Mouse (Mus musculus) MEL (cell line): ENCODE results near the gene Ubn1. TPM values are rescaled to one million over a fixed set of nuclear protein-coding genes. Genes with fewer than 3 reads are reported as not detected.

ENCODE experiments used
- DNase-seq: peaks from one replicate; pipeline ENCODE4 v3.0.0; 2011; ENCODE audit warnings: low read depth, low spot score
- H3K27ac ChIP-seq: 2 replicates; pipeline ENCODE4 v1.5.1; 2012; ENCODE audit warnings: low read depth, mild to moderate bottlenecking, control low read depth, low read length, moderate library complexity; ENCODE audit not compliant: control insufficient read depth
- H3K27me3 ChIP-seq, 2 experiments: fragments of 150-350 bp in 1 of 2; sonication (generic) in 1 of 2; 2 replicates each; pipeline ENCODE4 v1.6.1; 2012; ENCODE audit warnings: low read length in 2 of 2, mild to moderate bottlenecking in 2 of 2, improper control_type of control experiment in 1 of 2, moderate library complexity in 1 of 2; ENCODE audit not compliant: insufficient read depth in 2 of 2, control insufficient read depth in 1 of 2
- H3K36me3 ChIP-seq, 2 experiments: 2 replicates each; pipeline ENCODE4 v1.6.1; 2012 to 2014; ENCODE audit warnings: low read length in 2 of 2, improper control_type of control experiment in 1 of 2, inconsistent platforms in 1 of 2, mild to moderate bottlenecking in 1 of 2; ENCODE audit not compliant: insufficient read depth in 2 of 2, control insufficient read depth in 1 of 2
- H3K4me1 ChIP-seq, 2 experiments: fragments of 150-350 bp in 1 of 2; sonication (generic) in 1 of 2; 2 replicates each; pipeline ENCODE4 v1.6.1; 2012; ENCODE audit warnings: low read length in 2 of 2, improper control_type of control experiment in 1 of 2, mild to moderate bottlenecking in 1 of 2; ENCODE audit not compliant: insufficient read depth in 2 of 2, control insufficient read depth in 1 of 2
- H3K4me3 ChIP-seq, 2 experiments: fragments of 150-350 bp in 1 of 2; sonication (generic) in 1 of 2; 2 replicates each; pipeline ENCODE4 v1.5.1; 2012; ENCODE audit warnings: low read depth in 2 of 2, low read length in 2 of 2, mild to moderate bottlenecking in 2 of 2, moderate library complexity in 2 of 2, control low read depth in 1 of 2, improper control_type of control experiment in 1 of 2; ENCODE audit not compliant: control insufficient read depth in 1 of 2, insufficient read depth in 1 of 2
- H3K79me2 ChIP-seq: 2 replicates; pipeline ENCODE4 v1.6.1; 2012; ENCODE audit warnings: mild to moderate bottlenecking, low read length, moderate library complexity; ENCODE audit not compliant: control insufficient read depth, poor library complexity, insufficient read depth
- H3K9ac ChIP-seq: 2 replicates; pipeline ENCODE4 v1.6.1; 2012; ENCODE audit warnings: low read depth, mild to moderate bottlenecking, control low read depth, low read length, moderate library complexity; ENCODE audit not compliant: control insufficient read depth, poor library complexity, severe bottlenecking
- H3K9me3 ChIP-seq: fragments of 150-350 bp; sonication (generic); replicated peaks from 2 replicates; pipeline ENCODE4 v1.6.1; 2012; ENCODE audit warnings: mild to moderate bottlenecking, low read length, improper control_type of control experiment, moderate library complexity; ENCODE audit not compliant: insufficient read depth
- CHD1 ChIP-seq: IDR thresholded peaks from 2 replicates; pipeline ENCODE4 v1.6.1; 2012; ENCODE audit warnings: low read depth, mild to moderate bottlenecking, inconsistent platforms, low read length, improper control_type of control experiment
- CHD2 ChIP-seq: IDR thresholded peaks from 2 replicates; pipeline ENCODE4 v1.6.1; 2011; ENCODE audit warnings: low read length, improper control_type of control experiment
- E2F4 ChIP-seq: IDR thresholded peaks from 2 replicates; pipeline ENCODE4 v1.6.1; 2011; ENCODE audit warnings: low read depth, low read length, improper control_type of control experiment, borderline replicate concordance
- ELF1 ChIP-seq: IDR thresholded peaks from 2 replicates; pipeline ENCODE4 v1.6.1; 2014; ENCODE audit warnings: low read depth, mild to moderate bottlenecking, inconsistent platforms, low read length, improper control_type of control experiment, moderate library complexity
- GABPA ChIP-seq: IDR thresholded peaks from 2 replicates; pipeline ENCODE4 v1.6.1; 2012; ENCODE audit warnings: low read depth, mild to moderate bottlenecking, inconsistent platforms, low read length, improper control_type of control experiment, moderate library complexity
- GATA1 ChIP-seq: IDR thresholded peaks from 2 replicates; pipeline ENCODE4 v1.6.1; 2011; ENCODE audit warnings: low read depth, low read length, improper control_type of control experiment
- HCFC1 ChIP-seq: IDR thresholded peaks from 2 replicates; pipeline ENCODE4 v1.6.1; 2012; ENCODE audit warnings: low read depth, mild to moderate bottlenecking, inconsistent platforms, low read length, improper control_type of control experiment, moderate library complexity
- JUND ChIP-seq: IDR thresholded peaks from 2 replicates; pipeline ENCODE4 v1.6.1; 2011; ENCODE audit warnings: low read depth, mild to moderate bottlenecking, improper control_type of control experiment, low read length
- MAX ChIP-seq: IDR thresholded peaks from 2 replicates; pipeline ENCODE4 v1.6.1; 2011; ENCODE audit warnings: low read length, improper control_type of control experiment
- MEF2A ChIP-seq: IDR thresholded peaks from 2 replicates; pipeline ENCODE4 v1.6.1; 2014; ENCODE audit warnings: low read depth, mild to moderate bottlenecking, inconsistent platforms, low read length, improper control_type of control experiment; ENCODE audit not compliant: poor library complexity, insufficient replicate concordance, severe bottlenecking; ENCODE audit errors: extremely low read depth
- MXI1 ChIP-seq: IDR thresholded peaks from 2 replicates; pipeline ENCODE4 v1.6.1; 2011; ENCODE audit warnings: mild to moderate bottlenecking, low read depth, low read length, improper control_type of control experiment
- MYB ChIP-seq: IDR thresholded peaks from 2 replicates; pipeline ENCODE4 v1.6.1; 2011; ENCODE audit warnings: mild to moderate bottlenecking, low read depth, low read length, improper control_type of control experiment
- NELFE ChIP-seq: IDR thresholded peaks from 2 replicates; pipeline ENCODE4 v1.6.1; 2011; ENCODE audit warnings: low read depth, low read length, improper control_type of control experiment
- POLR2A ChIP-seq, 2 experiments: IDR thresholded peaks; 2 replicates each; pipeline ENCODE4 v1.6.1; 2011 to 2012; ENCODE audit warnings: low read length in 2 of 2, mild to moderate bottlenecking in 2 of 2, control low read depth in 1 of 2, improper control_type of control experiment in 1 of 2, low read depth in 1 of 2, moderate library complexity in 1 of 2; ENCODE audit not compliant: control insufficient read depth in 1 of 2, insufficient read depth in 1 of 2, poor library complexity in 1 of 2
- POLR2AphosphoS2 ChIP-seq: IDR thresholded peaks from 2 replicates; pipeline ENCODE4 v1.6.1; 2011; ENCODE audit warnings: low read length, improper control_type of control experiment
- POLR2AphosphoS5 ChIP-seq: IDR thresholded peaks from 2 replicates; pipeline ENCODE4 v1.6.1; 2012; ENCODE audit warnings: low read depth, borderline replicate concordance, mild to moderate bottlenecking, inconsistent platforms, low read length, moderate library complexity, mixed read lengths
- RCOR1 ChIP-seq: IDR thresholded peaks from 2 replicates; pipeline ENCODE4 v1.6.1; 2012; ENCODE audit warnings: low read depth, mild to moderate bottlenecking, inconsistent platforms, low read length, improper control_type of control experiment
- SIN3A ChIP-seq: IDR thresholded peaks from 2 replicates; pipeline ENCODE4 v1.6.1; 2012; ENCODE audit warnings: low read length, improper control_type of control experiment, inconsistent platforms
- SMC3 ChIP-seq: IDR thresholded peaks from 2 replicates; pipeline ENCODE4 v1.6.1; 2011; ENCODE audit warnings: low read depth, low read length, improper control_type of control experiment
- TCF12 ChIP-seq: IDR thresholded peaks from 2 replicates; pipeline ENCODE4 v1.6.1; 2014; ENCODE audit warnings: low read depth, mild to moderate bottlenecking, inconsistent platforms, low read length, improper control_type of control experiment, moderate library complexity
- USF1 ChIP-seq: IDR thresholded peaks from 2 replicates; pipeline ENCODE4 v1.6.1; 2014; ENCODE audit warnings: low read depth, mild to moderate bottlenecking, inconsistent platforms, low read length, improper control_type of control experiment, moderate library complexity
- USF2 ChIP-seq, 2 experiments: IDR thresholded peaks; 2 replicates each; pipeline ENCODE4 v1.6.1; 2011 to 2012; ENCODE audit warnings: improper control_type of control experiment in 2 of 2, low read length in 2 of 2, borderline replicate concordance in 1 of 2, inconsistent platforms in 1 of 2, low read depth in 1 of 2, mild to moderate bottlenecking in 1 of 2; ENCODE audit not compliant: insufficient read depth in 1 of 2
- ZC3H11A ChIP-seq: IDR thresholded peaks from 2 replicates; pipeline ENCODE4 v1.6.1; 2012; ENCODE audit warnings: low read depth, mild to moderate bottlenecking, inconsistent platforms, low read length, improper control_type of control experiment
- ZKSCAN1 ChIP-seq: IDR thresholded peaks from 2 replicates; pipeline ENCODE4 v1.6.1; 2012; ENCODE audit warnings: low read depth, mild to moderate bottlenecking, inconsistent platforms, low read length, improper control_type of control experiment, moderate library complexity
- ZNF384 ChIP-seq: IDR thresholded peaks from 2 replicates; pipeline ENCODE4 v1.6.1; 2012; ENCODE audit warnings: low read depth, mild to moderate bottlenecking, inconsistent platforms, low read length, improper control_type of control experiment
- polyA plus RNA-seq, 2 experiments: library from polyadenylated mRNA; stranded (reverse) in 1 of 2; unstranded in 1 of 2; fragments of >175 nt in 1 of 2; fragments of >200 nt in 1 of 2; gene quantifications; 2 replicates each; pipeline versions ENCODE4 v1.2.1 to v1.2.4; 2012; ENCODE audit warnings: low replicate concordance in 2 of 2, low read depth in 1 of 2; ENCODE audit not compliant: insufficient read length in 2 of 2, insufficient read depth in 1 of 2, missing spikeins in 1 of 2
- total RNA-seq: library from RNA; depleted of rRNA; stranded (reverse); fragments of 300-350 nt; gene quantifications from 2 replicates; pipeline ENCODE4 v1.2.3, GENCODE M21; 2012

The Ubn1 gene
- total and polyA plus RNA-seq, 3 experiments = 18.1 to 34.5 (median 24.9) TPM

DNA sequence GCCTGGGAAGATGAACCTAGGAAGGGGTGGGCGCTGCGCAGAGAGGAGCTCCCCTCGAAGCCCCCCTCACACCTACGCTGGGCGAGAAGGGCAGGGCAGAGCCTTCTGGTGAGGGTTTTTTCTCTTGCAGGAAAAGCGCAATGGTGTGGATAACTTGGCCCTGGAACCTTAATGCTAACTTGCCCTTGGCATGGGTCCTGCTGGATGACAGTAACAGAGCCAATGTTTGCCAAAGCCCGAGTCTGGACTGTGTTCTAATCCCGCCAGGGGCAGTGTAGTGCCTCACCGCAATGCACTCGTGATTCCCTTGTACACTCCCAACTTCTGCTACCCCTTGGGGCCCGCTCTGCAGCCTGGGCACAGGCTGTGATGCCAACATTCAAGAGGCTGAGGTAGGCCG is 41.8 kb upstream of the Ubn1 start:
- Histone ChIP-seq H3K79me2 (no peaks in the 10 kb centered on the region), H3K27ac (no peak overlapping the region), H3K4me3 (no peak overlapping the region), H3K9me3 (no peaks in the 10 kb centered on the region), H3K27me3 (no peaks in the 10 kb centered on the region)
- no peak for DNase-seq
- TF ChIP-seq MYB = no peak
- no peak for TF ChIP-seq E2F4
- TF ChIP-seq USF1 = no peak
- TF ChIP-seq MXI1 = no peak
- TF ChIP-seq RCOR1 = no peak
- TF ChIP-seq GABPA = no peak
- no peak for TF ChIP-seq USF2 (IDR thresholded peaks at IDR 0.05; ENCODE audit: borderline replicate concordance in 1 of 2, insufficient read depth in 1 of 2, low read depth in 1 of 2, low read length in 2 of 2)
- TF ChIP-seq SMC3 = no peak
- TF ChIP-seq JUND = no peak
- TF ChIP-seq, all 39 proteins: peak for 0
- peaks cover 0 to 15% of the 10 kb centered on the region in 2 experiments; a peak in 2 of 4 replicates for H3K4me1 ChIP-seq
- H3K36me3 ChIP-seq = peaks cover 0 to 6% of the 10 kb centered on the region in 2 experiments; a peak in 2 of 4 replicates
- no peak overlapping the region for H3K9ac ChIP-seq

DNA sequence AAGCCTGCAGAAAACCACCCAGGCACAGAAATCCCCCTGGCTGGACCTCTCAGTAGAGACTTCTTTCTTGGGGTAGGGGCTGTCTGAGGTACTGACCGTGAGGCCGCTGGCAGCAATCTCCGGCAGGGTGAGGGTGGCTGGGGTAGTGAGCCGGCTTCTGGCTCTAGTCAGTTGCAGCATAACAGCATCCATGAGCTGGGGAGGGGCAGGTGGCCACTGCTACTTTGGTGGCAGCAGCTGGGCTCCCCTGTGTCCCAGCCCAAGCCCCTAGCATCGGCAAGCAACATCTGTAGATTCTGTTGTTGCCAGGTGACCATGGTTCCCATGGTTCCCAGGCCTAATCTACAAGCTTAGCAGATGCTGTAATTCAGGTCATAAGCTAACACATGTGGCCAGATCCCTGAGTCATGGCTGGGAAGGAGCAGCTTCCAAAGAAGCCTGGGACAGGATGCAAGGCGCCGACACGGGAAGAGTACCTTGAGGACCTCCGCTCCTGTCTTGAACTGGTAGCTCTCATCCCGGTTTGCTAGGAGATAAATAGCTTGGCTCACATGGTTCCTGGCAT is 39.4 kb upstream of the Ubn1 start:
- Histone ChIP-seq H3K27me3 (no peaks in the 10 kb centered on the region), H3K4me1 (peaks cover 0 to 15% of the 10 kb centered on the region in 2 experiments; a peak in 2 of 4 replicates), H3K9me3 (no peaks in the 10 kb centered on the region), H3K36me3 (peaks cover 0 to 6% of the 10 kb centered on the region in 2 experiments; a peak in 2 of 4 replicates), H3K4me3 (no peak overlapping the region)
- TF ChIP-seq TCF12 = no peak
- no peak for TF ChIP-seq MEF2A
- no peak for TF ChIP-seq ELF1
- no peak for TF ChIP-seq RCOR1
- TF ChIP-seq GATA1 = no peak
- no peak for TF ChIP-seq SIN3A
- TF ChIP-seq, all 39 proteins: peak for 0
- no peak for DNase-seq
- no peak overlapping the region for H3K9ac ChIP-seq
- no peaks in the 10 kb centered on the region for H3K79me2 ChIP-seq
- no peak overlapping the region for H3K27ac ChIP-seq

DNA sequence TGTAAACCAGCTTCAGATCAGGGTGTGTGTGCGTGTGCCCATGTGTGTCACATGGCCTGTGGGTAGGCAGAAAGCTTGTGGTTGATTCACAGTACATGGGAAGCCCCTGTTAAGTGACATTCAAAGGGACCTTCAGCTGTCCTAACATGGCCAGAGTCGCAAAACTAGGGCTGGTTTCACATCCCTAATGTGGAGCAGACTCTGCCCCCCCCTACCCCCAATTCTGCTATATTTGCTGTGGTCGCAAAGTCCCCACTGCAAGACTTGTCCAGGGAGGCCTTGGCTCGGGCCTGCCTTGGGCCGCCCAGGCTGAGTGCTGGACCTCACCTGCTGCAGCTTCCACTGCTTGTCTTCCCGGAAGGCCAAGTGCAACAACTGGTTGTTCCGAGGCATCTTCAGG is 38.6 kb upstream of the Ubn1 start:
- TF ChIP-seq MYB (no peak), SMC3 (no peak), POLR2AphosphoS5 (no peak), SIN3A (no peak), HCFC1 (no peak), ZC3H11A (no peak), ZNF384 (no peak), RCOR1 (no peak), POLR2AphosphoS2 (no peak), CHD1 (no peak), TCF12 (no peak), CHD2 (no peak), NELFE (no peak), ZKSCAN1 (no peak), MAX (no peak), POLR2A (IDR thresholded peaks at IDR 0.05; ENCODE audit: control insufficient read depth in 1 of 2, insufficient read depth in 1 of 2, low read depth in 1 of 2, low read length in 2 of 2, poor library complexity in 1 of 2) (no peak), GATA1 (no peak)
- TF ChIP-seq, all 39 proteins: peak for 0
- DNase-seq = no peak
- H3K79me2 ChIP-seq = no peaks in the 10 kb centered on the region
- no peaks in the 10 kb centered on the region for H3K27me3 ChIP-seq
- H3K4me3 ChIP-seq = no peak overlapping the region
- H3K4me1 ChIP-seq = peaks cover 0 to 15% of the 10 kb centered on the region in 2 experiments; a peak in 2 of 4 replicates
- no peak overlapping the region for H3K27ac ChIP-seq
- H3K9ac ChIP-seq = no peak overlapping the region
- no peaks in the 10 kb centered on the region for H3K9me3 ChIP-seq
- peaks cover 0 to 6% of the 10 kb centered on the region in 2 experiments; a peak in 2 of 4 replicates for H3K36me3 ChIP-seq
